Mouse (Mus musculus): Measurements from ENCODE around the gene Nfyc. TPM values are rescaled to one million over a fixed set of nuclear protein-coding genes. Genes with fewer than 3 reads are reported as not detected.
A peak's percentile ranks its signal among the peaks of the same experiment; 100 is the strongest.

The Nfyc gene
- polyA plus RNA-seq, 1 experiment from 2014 or later = 79.8 TPM

GRCm38 (mm10) chr4:120730574-120730973 is 100.8 kb downstream of the Nfyc start:
- ATAC-seq (ENCODE audit: insufficient read depth, low FRiP score) = no peak
- peak overlapping the region; percentile 49 for H3K4me3 ChIP-seq (replicated peaks; ENCODE audit: low read length)
- peak overlapping the region; percentile 89 for H3K4me2 ChIP-seq (ENCODE audit: low read depth, low read length)
- no peaks in the 10 kb centered on the region for H3K9me3 ChIP-seq (replicated peaks; ENCODE audit: control insufficient read depth, low read length)
- peak overlapping the region; percentile 68; the same call in 1 of the 2 replicates for H3K9ac ChIP-seq (ENCODE audit: low read length)
- H3K27ac ChIP-seq (ENCODE audit: low read length) = no peak overlapping the region
- WGBS = 26% methylated on average over 6 of the region's 6 CpGs
- no peaks in the 10 kb centered on the region for H3K36me3 ChIP-seq (ENCODE audit: control insufficient read depth, insufficient read depth, low read length)
- H3K27me3 ChIP-seq (ENCODE audit: control insufficient read depth, insufficient read depth, low read length) = peaks cover 11% of the 10 kb centered on the region; the same call in 1 of the 2 replicates
- peaks cover 24% of the 10 kb centered on the region for H3K4me1 ChIP-seq (ENCODE audit: control insufficient read depth, insufficient read depth, low read length)

- no peak overlapping the region for H3K9ac ChIP-seq (ENCODE audit: low read length)
- H3K4me2 ChIP-seq (ENCODE audit: low read depth, low read length) = no peak overlapping the region
- H3K9me3 ChIP-seq (replicated peaks; ENCODE audit: control insufficient read depth, low read length) = no peaks in the 10 kb centered on the region
- 53% methylated on average over 6 of the region's 6 CpGs for WGBS
- H3K27me3 ChIP-seq (ENCODE audit: control insufficient read depth, insufficient read depth, low read length) = peaks cover 11% of the 10 kb centered on the region; the same call in 1 of the 2 replicates
- ATAC-seq (ENCODE audit: insufficient read depth, low FRiP score) = no peak
- H3K36me3 ChIP-seq (ENCODE audit: control insufficient read depth, insufficient read depth, low read length) = no peaks in the 10 kb centered on the region
- no peak overlapping the region for H3K4me3 ChIP-seq (replicated peaks; ENCODE audit: low read length)
- H3K4me1 ChIP-seq (ENCODE audit: control insufficient read depth, insufficient read depth, low read length) = peaks cover 25% of the 10 kb centered on the region
- no peak overlapping the region for H3K27ac ChIP-seq (ENCODE audit: low read length)
Observed at GRCm38 (mm10) chr4:120730146-120730545, 101.2 kb downstream of the Nfyc start.

GRCm38 (mm10) chr4:120729441-120729840 is 101.9 kb downstream of the Nfyc start:
- Histone ChIP-seq H3K9me3 (replicated peaks; ENCODE audit: control insufficient read depth, low read length) (no peaks in the 10 kb centered on the region), H3K4me3 (replicated peaks; ENCODE audit: low read length) (no peak overlapping the region), H3K4me2 (ENCODE audit: low read depth, low read length) (no peak overlapping the region), H3K9ac (ENCODE audit: low read length) (no peak overlapping the region), H3K36me3 (ENCODE audit: control insufficient read depth, insufficient read depth, low read length) (no peaks in the 10 kb centered on the region), H3K4me1 (ENCODE audit: control insufficient read depth, insufficient read depth, low read length) (peaks cover 25% of the 10 kb centered on the region), H3K27me3 (ENCODE audit: control insufficient read depth, insufficient read depth, low read length) (peaks cover 11% of the 10 kb centered on the region; the same call in 1 of the 2 replicates), H3K27ac (ENCODE audit: low read length) (no peak overlapping the region)
- 45% methylated on average over 6 of the region's 6 CpGs for WGBS
- ATAC-seq (ENCODE audit: insufficient read depth, low FRiP score) = no peak

- no peak overlapping the region for H3K9ac ChIP-seq (ENCODE audit: low read length)
- ATAC-seq (ENCODE audit: insufficient read depth, low FRiP score) = no peak
- 78% methylated on average over 11 of the region's 11 CpGs for WGBS
- H3K27me3 ChIP-seq (ENCODE audit: control insufficient read depth, insufficient read depth, low read length) = peaks cover 13% of the 10 kb centered on the region; the same call in 1 of the 2 replicates
- H3K9me3 ChIP-seq (replicated peaks; ENCODE audit: control insufficient read depth, low read length) = no peaks in the 10 kb centered on the region
- no peak overlapping the region for H3K4me2 ChIP-seq (ENCODE audit: low read depth, low read length)
- H3K4me3 ChIP-seq (replicated peaks; ENCODE audit: low read length) = no peak overlapping the region
- no peaks in the 10 kb centered on the region for H3K36me3 ChIP-seq (ENCODE audit: control insufficient read depth, insufficient read depth, low read length)
- H3K4me1 ChIP-seq (ENCODE audit: control insufficient read depth, insufficient read depth, low read length) = peaks cover 15% of the 10 kb centered on the region
- no peak overlapping the region for H3K27ac ChIP-seq (ENCODE audit: low read length)
Observed at GRCm38 (mm10) chr4:120727842-120728241, 103.5 kb downstream of the Nfyc start.

GRCm38 (mm10) chr4:120726174-120726573 is 105.2 kb downstream of the Nfyc start:
- H3K36me3 ChIP-seq (ENCODE audit: control insufficient read depth, insufficient read depth, low read length) = no peaks in the 10 kb centered on the region
- H3K4me2 ChIP-seq (ENCODE audit: low read depth, low read length) = no peak overlapping the region
- no peak overlapping the region for H3K9ac ChIP-seq (ENCODE audit: low read length)
- 0 out of 2 replicates have a peak, but pooled peaks cover 2% of the 10 kb centered on the region for H3K27me3 ChIP-seq (ENCODE audit: control insufficient read depth, insufficient read depth, low read length)
- peak overlapping the region; percentile 30; the same call in 1 of the 2 replicates for H3K27ac ChIP-seq (ENCODE audit: low read length)
- H3K4me3 ChIP-seq (replicated peaks; ENCODE audit: low read length) = no peak overlapping the region
- H3K4me1 ChIP-seq (ENCODE audit: control insufficient read depth, insufficient read depth, low read length) = peaks cover 9% of the 10 kb centered on the region
- WGBS = 47% methylated on average over 4 of the region's 4 CpGs
- peak; percentile 48; the same call in 1 of the 2 replicates for ATAC-seq (ENCODE audit: insufficient read depth, low FRiP score)
- no peaks in the 10 kb centered on the region for H3K9me3 ChIP-seq (replicated peaks; ENCODE audit: control insufficient read depth, low read length)

GRCm38 (mm10) chr4:120725516-120726090 is 105.8 kb downstream of the Nfyc start:
- Histone ChIP-seq H3K4me2 (ENCODE audit: low read depth, low read length) (no peak overlapping the region), H3K36me3 (ENCODE audit: control insufficient read depth, insufficient read depth, low read length) (no peaks in the 10 kb centered on the region), H3K9me3 (replicated peaks; ENCODE audit: control insufficient read depth, low read length) (no peaks in the 10 kb centered on the region), H3K27me3 (ENCODE audit: control insufficient read depth, insufficient read depth, low read length) (0 out of 2 replicates have a peak, but pooled peaks cover 2% of the 10 kb centered on the region), H3K9ac (ENCODE audit: low read length) (no peak overlapping the region), H3K4me1 (ENCODE audit: control insufficient read depth, insufficient read depth, low read length) (peaks cover 6% of the 10 kb centered on the region), H3K4me3 (replicated peaks; ENCODE audit: low read length) (no peak overlapping the region), H3K27ac (ENCODE audit: low read length) (peak overlapping the region; percentile 36; the same call in 1 of the 2 replicates)
- WGBS = 51% methylated on average over 5 of the region's 5 CpGs
- ATAC-seq (ENCODE audit: insufficient read depth, low FRiP score) = no peak

GRCm38 (mm10) chr4:120721574-120721973 is 109.8 kb downstream of the Nfyc start:
- H3K27ac ChIP-seq (ENCODE audit: low read length) = no peak overlapping the region
- H3K9ac ChIP-seq (ENCODE audit: low read length) = no peak overlapping the region
- H3K36me3 ChIP-seq (ENCODE audit: control insufficient read depth, insufficient read depth, low read length) = no peaks in the 10 kb centered on the region
- H3K4me2 ChIP-seq (ENCODE audit: low read depth, low read length) = no peak overlapping the region
- H3K27me3 ChIP-seq (ENCODE audit: control insufficient read depth, insufficient read depth, low read length) = 0 out of 2 replicates have a peak, but pooled peaks cover 9% of the 10 kb centered on the region
- 66% methylated on average over 2 of the region's 2 CpGs for WGBS
- no peak overlapping the region for H3K4me3 ChIP-seq (replicated peaks; ENCODE audit: low read length)
- H3K9me3 ChIP-seq (replicated peaks; ENCODE audit: control insufficient read depth, low read length) = no peaks in the 10 kb centered on the region
- peaks cover 4% of the 10 kb centered on the region for H3K4me1 ChIP-seq (ENCODE audit: control insufficient read depth, insufficient read depth, low read length)
- no peak for ATAC-seq (ENCODE audit: insufficient read depth, low FRiP score)

GRCm38 (mm10) chr4:120719152-120719551 is 112.2 kb downstream of the Nfyc start:
- H3K4me3 ChIP-seq (replicated peaks; ENCODE audit: low read length) = no peak overlapping the region
- no peak overlapping the region for H3K27ac ChIP-seq (ENCODE audit: low read length)
- no peak for ATAC-seq (ENCODE audit: insufficient read depth, low FRiP score)
- H3K27me3 ChIP-seq (ENCODE audit: control insufficient read depth, insufficient read depth, low read length) = peaks cover 11% of the 10 kb centered on the region; the same call in 1 of the 2 replicates
- 26% methylated on average over 5 of the region's 5 CpGs for WGBS
- H3K4me1 ChIP-seq (ENCODE audit: control insufficient read depth, insufficient read depth, low read length) = peaks cover 9% of the 10 kb centered on the region
- no peak overlapping the region for H3K4me2 ChIP-seq (ENCODE audit: low read depth, low read length)
- H3K9me3 ChIP-seq (replicated peaks; ENCODE audit: control insufficient read depth, low read length) = no peaks in the 10 kb centered on the region
- no peak overlapping the region for H3K9ac ChIP-seq (ENCODE audit: low read length)
- no peaks in the 10 kb centered on the region for H3K36me3 ChIP-seq (ENCODE audit: control insufficient read depth, insufficient read depth, low read length)

GRCm38 (mm10) chr4:120717591-120717990 is 113.8 kb downstream of the Nfyc start:
- H3K4me1 ChIP-seq (ENCODE audit: control insufficient read depth, insufficient read depth, low read length) = peaks cover 9% of the 10 kb centered on the region
- H3K4me3 ChIP-seq (replicated peaks; ENCODE audit: low read length) = no peak overlapping the region
- no peaks in the 10 kb centered on the region for H3K36me3 ChIP-seq (ENCODE audit: control insufficient read depth, insufficient read depth, low read length)
- H3K9me3 ChIP-seq (replicated peaks; ENCODE audit: control insufficient read depth, low read length) = no peaks in the 10 kb centered on the region
- H3K27ac ChIP-seq (ENCODE audit: low read length) = no peak overlapping the region
- no peak overlapping the region for H3K4me2 ChIP-seq (ENCODE audit: low read depth, low read length)
- H3K9ac ChIP-seq (ENCODE audit: low read length) = no peak overlapping the region
- ATAC-seq (ENCODE audit: insufficient read depth, low FRiP score) = no peak
- 59% methylated on average over 8 of the region's 8 CpGs for WGBS
- H3K27me3 ChIP-seq (ENCODE audit: control insufficient read depth, insufficient read depth, low read length) = peaks cover 10% of the 10 kb centered on the region; the same call in 1 of the 2 replicates
